Mouse (Mus musculus) B cell, adult 2 months (primary cell): ENCODE data around the gene Cyp17a1.

Experiments used
- DNase-seq, 2 experiments: peaks; one replicate each; pipeline ENCODE4 v3.0.0; 2022

Gene Cyp17a1

GRCm38 (mm10) chr19:46672766-46673418 is at the start of gene Cyp17a1:
Gene Cyp17a1, minus strand, starts transcription at chr19:46673172.
- DNase-seq: no peak

DNA sequence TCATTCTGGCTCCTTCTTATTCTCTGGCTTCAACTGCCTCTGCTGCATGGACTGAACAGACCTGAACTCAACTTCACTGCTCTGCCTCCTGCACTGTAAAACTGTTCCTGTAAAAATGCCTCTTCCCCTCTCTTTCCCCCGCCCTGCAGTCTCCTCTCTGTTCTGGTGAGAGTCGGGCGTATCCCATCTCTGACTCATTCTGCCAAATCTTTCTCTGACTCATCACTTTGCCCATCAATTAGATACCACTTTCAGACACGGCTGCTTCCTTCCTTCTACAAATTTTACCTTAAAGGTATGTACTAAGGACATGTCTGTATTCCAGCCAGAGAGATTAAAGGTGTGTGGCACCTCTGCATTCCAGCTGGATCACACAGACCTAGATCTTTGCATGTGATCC is 45.2 kb upstream of the Cyp17a1 start:
- no peak for DNase-seq

DNA sequence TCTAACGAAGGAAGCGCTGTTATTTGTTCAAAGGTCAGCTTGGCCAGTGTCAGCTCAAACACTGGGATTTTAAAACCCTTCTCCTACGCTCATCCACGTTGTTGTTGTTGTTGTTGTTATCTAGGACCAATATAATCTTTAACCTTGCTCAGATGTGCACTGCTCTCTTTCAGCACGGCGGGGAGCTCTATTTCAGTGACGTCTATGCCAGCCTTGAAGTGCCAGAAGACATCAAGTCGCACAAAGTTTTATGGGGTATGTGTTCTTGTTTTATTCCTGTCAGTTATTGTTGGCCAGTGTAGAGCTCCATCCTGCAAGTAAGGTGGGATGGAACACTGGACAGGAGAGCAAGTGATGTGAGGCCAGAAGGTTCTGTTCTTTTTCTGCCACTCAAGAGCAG is 42.0 kb upstream of the Cyp17a1 start:
- no peak for DNase-seq

DNA sequence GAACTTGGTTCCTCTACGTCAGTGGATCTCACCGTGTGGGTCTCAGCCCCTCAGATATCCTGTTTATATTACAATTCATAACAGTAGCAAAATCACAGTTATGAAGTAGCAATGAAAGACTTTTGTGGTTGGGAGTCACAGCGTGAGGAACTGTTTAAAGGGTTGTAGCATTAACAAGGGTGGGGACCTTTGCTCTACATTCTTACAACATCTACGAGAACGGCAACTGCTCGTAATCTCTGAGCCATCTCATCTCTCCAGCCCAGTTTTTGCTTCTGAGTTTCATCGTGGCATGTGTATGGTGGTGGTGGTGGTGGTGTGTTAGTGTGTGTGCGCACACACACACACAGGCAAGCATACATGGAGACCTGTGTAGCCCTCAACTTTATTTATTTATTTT is 41.3 kb upstream of the Cyp17a1 start:
- no peak for DNase-seq

DNA sequence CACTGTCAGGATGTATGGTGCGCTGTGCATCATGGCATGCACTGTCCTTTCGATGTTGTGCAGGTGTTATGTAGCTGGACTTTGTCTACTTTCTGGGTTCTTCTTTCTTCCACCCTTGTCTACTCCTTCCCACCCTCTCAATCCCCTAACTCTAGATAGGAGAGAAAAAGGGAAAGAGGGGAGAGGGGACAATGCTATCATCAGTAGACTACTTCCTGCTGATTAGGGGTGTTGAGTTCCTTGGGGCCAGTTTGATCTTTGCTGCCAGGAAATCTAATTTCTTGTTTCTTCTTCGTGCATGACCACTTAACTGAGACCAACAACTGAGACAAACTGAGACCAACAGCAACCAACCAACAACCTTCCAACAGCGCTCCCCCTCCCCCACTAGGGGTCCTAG is 37.6 kb upstream of the Cyp17a1 start:
- no peak for DNase-seq

GRCm38 (mm10) chr19:46707296-46708151 is 34.6 kb upstream of the Cyp17a1 start, which contains the start of gene As3mt:
Gene As3mt, plus strand, starts transcription at chr19:46707458.
- peak; percentile 74 for DNase-seq

GRCm38 (mm10) chr19:46706540-46707295 is 33.7 kb upstream of the Cyp17a1 start:
- DNase-seq: no peak

- DNase-seq: peak; percentile 22 to 28
These were observed 33.0 kb upstream of the Cyp17a1 start for GRCm38 (mm10) chr19:46705779-46706495.

DNA sequence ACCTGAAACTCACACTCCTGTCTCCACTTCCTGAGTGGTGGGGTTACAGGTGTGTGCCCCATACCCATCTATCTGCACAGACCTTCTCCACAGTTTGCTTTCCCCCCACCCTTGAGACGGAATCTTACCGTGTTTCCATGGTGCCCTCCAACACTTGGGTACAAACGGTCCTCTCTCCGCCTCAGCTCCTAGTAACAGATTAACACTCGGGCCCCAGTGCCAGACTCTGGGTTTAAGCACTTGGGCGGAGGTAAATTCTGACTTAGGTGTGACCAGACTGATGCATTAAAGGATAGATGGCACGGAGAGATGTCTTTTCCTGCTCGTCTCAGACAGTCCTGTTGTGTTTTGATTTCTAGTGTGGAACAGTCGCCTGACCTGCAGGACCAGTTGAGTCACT is 28.2 kb upstream of the Cyp17a1 start:
- no peak for DNase-seq

- DNase-seq: peak; percentile 35 to 38
These were observed 26.1 kb upstream of the Cyp17a1 start for GRCm38 (mm10) chr19:46699011-46699481.

DNA sequence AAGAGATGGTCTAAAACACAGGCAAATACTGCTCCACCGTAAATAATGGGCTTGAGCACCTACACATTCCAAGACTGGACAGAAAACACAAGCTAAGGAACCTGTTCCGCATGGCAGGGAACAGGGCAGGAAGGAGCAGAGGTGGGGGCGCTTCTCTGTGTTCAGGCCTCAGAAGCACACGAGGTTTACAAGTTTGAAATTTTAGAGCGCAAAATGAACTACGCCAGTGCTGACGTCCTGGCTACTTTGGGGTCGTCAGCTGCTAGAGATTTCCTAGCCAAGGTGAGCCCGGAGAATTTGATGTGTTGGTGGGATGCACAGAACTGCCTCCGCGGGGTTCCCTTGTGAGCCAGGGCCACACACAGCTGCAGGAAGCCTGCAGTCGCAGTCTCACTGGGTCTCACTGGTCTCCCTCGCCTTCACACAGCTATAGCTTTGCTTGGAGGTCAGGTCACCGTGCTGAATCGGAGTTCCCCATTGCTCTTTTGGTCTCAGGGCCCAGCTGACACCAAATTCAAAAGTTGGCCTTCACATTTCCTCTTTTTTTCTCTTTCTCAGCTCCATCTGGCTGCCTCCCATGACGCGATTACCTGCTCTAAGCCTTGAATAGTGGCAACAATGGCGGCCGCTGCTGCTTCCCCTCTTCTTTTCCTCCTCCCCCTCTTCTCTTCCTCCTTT is 25.0 kb upstream of the Cyp17a1 start:
- peak; percentile 63 to 70 for DNase-seq

GRCm38 (mm10) chr19:46696943-46697342 is 24.0 kb upstream of the Cyp17a1 start:
- no peak for DNase-seq

- DNase-seq: no peak
These were observed 23.5 kb upstream of the Cyp17a1 start for GRCm38 (mm10) chr19:46696482-46696881.

- DNase-seq: no peak
These were observed 20.2 kb upstream of the Cyp17a1 start for GRCm38 (mm10) chr19:46693146-46693545.

DNA sequence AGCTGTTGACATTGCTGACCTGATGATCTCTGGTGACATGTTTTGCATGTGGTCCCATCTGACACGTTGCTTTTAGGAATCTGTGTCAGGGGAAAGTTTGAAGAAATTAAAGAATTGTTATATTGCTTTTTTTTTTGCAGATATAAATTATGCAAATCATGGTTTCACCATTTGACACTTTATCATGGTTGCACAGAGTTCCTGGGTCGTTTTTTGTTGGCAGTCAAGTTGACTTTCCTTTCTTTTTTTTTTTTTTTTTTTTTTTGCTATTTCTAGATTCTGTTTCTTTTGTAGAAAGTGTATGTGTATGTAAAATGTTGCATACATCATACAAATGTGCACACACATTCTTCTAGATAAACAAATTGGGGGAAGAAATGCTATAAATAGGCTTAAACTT is 18.1 kb upstream of the Cyp17a1 start:
- no peak for DNase-seq

GRCm38 (mm10) chr19:46690387-46690786 is 17.4 kb upstream of the Cyp17a1 start:
- no peak for DNase-seq

- peak; percentile 86 to 87 for DNase-seq
These were observed 16.7 kb upstream of the Cyp17a1 start, which contains the start of gene Borcs7 for GRCm38 (mm10) chr19:46689460-46690372. Gene Borcs7, plus strand, starts transcription at chr19:46689906.

DNA sequence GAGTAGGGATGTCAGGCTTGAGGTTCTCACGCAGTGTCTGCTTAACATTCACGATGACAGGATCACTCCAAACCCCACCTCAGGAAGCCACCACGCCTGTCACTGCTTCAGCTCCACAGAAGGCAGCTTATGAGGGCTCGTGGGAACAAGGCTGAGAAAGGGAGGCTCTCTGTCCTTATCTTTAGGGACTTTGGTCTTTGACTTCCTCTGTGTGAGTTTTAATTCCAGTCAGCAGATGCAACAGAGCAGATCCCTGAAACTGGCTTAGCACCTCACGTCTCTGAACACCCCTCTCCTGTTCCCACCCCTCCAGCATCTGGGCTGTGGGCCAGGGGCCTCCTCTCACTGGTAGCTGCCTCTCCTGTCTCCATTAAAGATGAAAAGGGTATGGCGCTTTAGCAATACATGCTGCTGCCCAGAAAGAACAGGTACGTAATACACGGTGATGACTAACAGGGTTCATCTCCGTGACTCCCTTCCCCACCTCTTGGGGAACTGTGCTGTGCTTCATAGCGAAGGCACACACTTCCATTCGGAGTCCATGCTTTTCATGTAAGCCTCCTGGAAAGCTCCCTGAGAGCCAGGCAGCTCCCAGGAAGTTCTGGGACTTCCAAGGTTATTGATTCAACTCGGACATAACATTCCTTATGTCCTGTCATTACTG is 6.9 kb upstream of the Cyp17a1 start:
- DNase-seq: no peak

GRCm38 (mm10) chr19:46675641-46676040 is 2.7 kb upstream of the Cyp17a1 start:
- DNase-seq: no peak

DNA sequence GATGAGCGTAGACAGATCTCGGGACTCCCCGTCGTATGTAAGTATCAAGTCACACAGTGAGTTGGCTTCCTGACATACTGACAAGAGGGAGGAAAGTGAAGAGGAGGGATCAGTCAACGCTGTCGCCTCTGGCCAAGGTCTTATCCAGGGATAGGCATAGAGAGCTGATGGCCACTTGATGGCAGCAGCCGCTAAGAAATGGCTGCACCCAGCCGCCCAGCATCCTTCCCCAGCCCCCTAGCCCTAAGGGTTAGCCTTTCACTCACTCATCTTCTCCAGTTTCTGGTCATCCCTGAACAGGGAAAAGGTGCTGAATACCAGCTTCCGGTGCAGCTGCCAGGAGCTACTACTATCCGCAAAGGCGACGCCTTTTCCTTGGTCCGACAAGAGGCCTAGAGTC is 2.3 kb downstream of the Cyp17a1 start:
- peak; percentile 75 to 76 for DNase-seq
